Mouse (Mus musculus) G1E (cell line): ENCODE measurements around the gene Iyd.

ENCODE experiments used
- CTCF ChIP-seq: IDR thresholded peaks from 2 replicates; pipeline ENCODE4 v1.5.1; 2012; ENCODE audit warnings: low read depth, low read length, inconsistent platforms, mixed read lengths
- GATA1 ChIP-seq: IDR thresholded peaks from 2 replicates; pipeline ENCODE4 v1.6.1; 2012; ENCODE audit warnings: borderline replicate concordance, low read length, inconsistent platforms, mixed read lengths
- GATA2 ChIP-seq: IDR thresholded peaks from 2 replicates; pipeline ENCODE4 v1.6.1; 2012; ENCODE audit warnings: low read depth, low read length, inconsistent platforms, borderline replicate concordance
- POLR2AphosphoS5 ChIP-seq: IDR thresholded peaks from 2 replicates; pipeline ENCODE4 v1.6.1; 2012; ENCODE audit warnings: low read depth, low read length, inconsistent platforms; ENCODE audit not compliant: insufficient replicate concordance
- TAL1 ChIP-seq: conservative IDR thresholded peaks from 2 replicates; pipeline ENCODE4 v1.6.1; 2012; ENCODE audit warnings: low read depth, low read length, inconsistent platforms, mixed read lengths

DNA sequence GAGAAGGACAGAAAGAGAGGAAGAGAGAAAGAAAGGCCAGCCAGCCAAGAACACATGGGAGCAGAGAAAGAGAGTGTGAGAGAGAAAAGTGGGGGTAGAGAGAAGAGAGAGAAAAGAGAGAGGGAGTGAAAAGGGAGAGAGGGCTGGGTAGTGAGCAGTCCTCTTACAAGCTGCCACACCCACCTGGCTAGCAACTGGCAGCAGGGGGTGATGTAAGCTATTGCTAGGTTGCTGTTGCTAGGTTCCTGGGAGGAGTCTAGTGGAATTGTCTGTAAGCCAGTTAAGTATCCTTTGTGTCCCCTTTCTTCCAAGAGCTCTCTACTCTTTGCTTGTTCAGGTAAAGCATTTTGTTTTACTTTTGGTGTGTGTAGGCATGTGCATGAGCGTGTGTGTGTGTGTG is 25.4 kb upstream of the Iyd start:
- TF ChIP-seq CTCF (no peak), POLR2AphosphoS5 (no peak), GATA1 (no peak), GATA2 (no peak), TAL1 (no peak)
